Mouse (Mus musculus): ENCODE results near the gene Tent4b.

The Tent4b gene

GRCm38 (mm10) chr8:88227851-88228250 lies 28.8 kb downstream of the Tent4b start:
- no peak for DNase-seq (ENCODE audit: low read depth, low spot score)

GRCm38 (mm10) chr8:88228286-88228685 lies 29.3 kb downstream of the Tent4b start:
- no peak for DNase-seq (ENCODE audit: low read depth, low spot score)

- DNase-seq (ENCODE audit: low read depth, low spot score): no peak
Observed at GRCm38 (mm10) chr8:88228800-88229199, 29.8 kb downstream of the Tent4b start.

- DNase-seq (ENCODE audit: low read depth, low spot score): no peak
Observed at GRCm38 (mm10) chr8:88236666-88237065, 37.7 kb downstream of the Tent4b start.

- DNase-seq (ENCODE audit: low read depth, low spot score): no peak
Observed at GRCm38 (mm10) chr8:88237606-88238005, 38.6 kb downstream of the Tent4b start.

GRCm38 (mm10) chr8:88239277-88239676 lies 40.3 kb downstream of the Tent4b start:
- peak; percentile 61 for DNase-seq (ENCODE audit: low read depth, low spot score)

GRCm38 (mm10) chr8:88241871-88242270 lies 42.9 kb downstream of the Tent4b start:
- DNase-seq (ENCODE audit: low read depth, low spot score): no peak

- peak; percentile 72 for DNase-seq (ENCODE audit: low read depth, low spot score)
Observed at GRCm38 (mm10) chr8:88244298-88244697, 45.3 kb downstream of the Tent4b start.

- peak; percentile 33 for DNase-seq (ENCODE audit: low read depth, low spot score)
Observed at GRCm38 (mm10) chr8:88252791-88253190, 53.8 kb downstream of the Tent4b start.

- DNase-seq (ENCODE audit: low read depth, low spot score): no peak
Observed at GRCm38 (mm10) chr8:88254957-88255356, 55.9 kb downstream of the Tent4b start.

- no peak for DNase-seq (ENCODE audit: low read depth, low spot score)
Observed at GRCm38 (mm10) chr8:88258024-88258423, 59.0 kb downstream of the Tent4b start.

- no peak for DNase-seq (ENCODE audit: low read depth, low spot score)
Observed at GRCm38 (mm10) chr8:88258544-88258943, 59.5 kb downstream of the Tent4b start.

- no peak for DNase-seq (ENCODE audit: low read depth, low spot score)
Observed at GRCm38 (mm10) chr8:88260466-88260980, 61.5 kb downstream of the Tent4b start.

GRCm38 (mm10) chr8:88262831-88263635 lies 64.0 kb downstream of the Tent4b start:
- no peak for DNase-seq (ENCODE audit: low read depth, low spot score)

- peak; percentile 27 for DNase-seq (ENCODE audit: low read depth, low spot score)
Observed at GRCm38 (mm10) chr8:88265511-88265910, 66.5 kb downstream of the Tent4b start.

GRCm38 (mm10) chr8:88266170-88266800 lies 67.3 kb downstream of the Tent4b start:
- DNase-seq (ENCODE audit: low read depth, low spot score): peak; percentile 83

- DNase-seq (ENCODE audit: low read depth, low spot score): no peak
Observed at GRCm38 (mm10) chr8:88266801-88267403, 67.9 kb downstream of the Tent4b start.

- DNase-seq (ENCODE audit: low read depth, low spot score): no peak
Observed at GRCm38 (mm10) chr8:88269107-88269875, 70.3 kb downstream of the Tent4b start.

- DNase-seq (ENCODE audit: low read depth, low spot score): no peak
Observed at GRCm38 (mm10) chr8:88270086-88270485, 71.1 kb downstream of the Tent4b start.

GRCm38 (mm10) chr8:88272231-88273050 lies 73.4 kb downstream of the Tent4b start, which contains the start of gene Adcy7:
Gene Adcy7, plus strand, starts transcription at chr8:88272403.
- DNase-seq (ENCODE audit: low read depth, low spot score): peak; percentile 27

GRCm38 (mm10) chr8:88273051-88273430 lies 74.0 kb downstream of the Tent4b start:
- no peak for DNase-seq (ENCODE audit: low read depth, low spot score)

Measured in brain, adult 2 months (tissue).